Mouse (Mus musculus) intestine, embryonic 14.5 days (tissue): ENCODE results near the gene Dnase1l2. TPM values are rescaled to one million over a fixed set of nuclear protein-coding genes. Genes with fewer than 3 reads are reported as not detected.
A peak's percentile ranks its signal among the peaks of the same experiment; 100 is the strongest.

Source experiments
- ATAC-seq: fragments of 200-750 bp; cut with Nextera tagmentation; replicated peaks from 2 replicates; pipeline ENCODE4 v1.8.0; 2017; ENCODE audit warnings: low read depth, moderate number of reproducible peaks, moderate TSS enrichment, moderate library complexity; ENCODE audit not compliant: low FRiP score, low TSS enrichment
- DNase-seq: peaks from one replicate; pipeline ENCODE4 v3.0.0-alpha.2; 2018; ENCODE audit warnings: low spot score
- H3K27ac ChIP-seq: fragments of 300-500 bp; sonication (generic); 2 replicates; pipeline ENCODE4 v1.5.1; 2014; ENCODE audit warnings: low read depth, mild to moderate bottlenecking, control low read depth
- H3K27me3 ChIP-seq: fragments of 300-500 bp; sonication (generic); replicated peaks from 2 replicates; pipeline ENCODE4 v1.6.1; 2014; ENCODE audit warnings: low read length, control low read depth; ENCODE audit not compliant: control insufficient read depth, insufficient read depth
- H3K36me3 ChIP-seq: fragments of 300-500 bp; sonication (generic); 2 replicates; pipeline ENCODE4 v1.6.1; 2014; ENCODE audit warnings: low read length, control low read depth; ENCODE audit not compliant: control insufficient read depth, insufficient read depth
- H3K4me1 ChIP-seq: fragments of 300-500 bp; sonication (generic); replicated peaks from 2 replicates; pipeline ENCODE4 v1.6.1; 2014; ENCODE audit warnings: low read length, control low read depth, mixed read lengths; ENCODE audit not compliant: control insufficient read depth, insufficient read depth
- H3K4me2 ChIP-seq: fragments of 300-500 bp; sonication (generic); 2 replicates; pipeline ENCODE4 v1.6.1; 2014; ENCODE audit warnings: low read length
- H3K4me3 ChIP-seq: fragments of 300-500 bp; sonication (generic); 2 replicates; pipeline ENCODE4 v1.5.1; 2014; ENCODE audit warnings: low read depth, low read length, control low read depth, mixed read lengths
- H3K9ac ChIP-seq: fragments of 300-500 bp; sonication (generic); 2 replicates; pipeline ENCODE4 v1.6.1; 2014; ENCODE audit warnings: mild to moderate bottlenecking, low read length
- H3K9me3 ChIP-seq: fragments of 300-500 bp; sonication (generic); 2 replicates; pipeline ENCODE4 v1.6.1; 2016; ENCODE audit warnings: low read length, control low read depth; ENCODE audit not compliant: control insufficient read depth
- WGBS: fragments of 180-500 bp; shearing (Covaris S2); extraction: QIAGEN DNeasy Blood & Tissue Kit; methylation state at CpG from one replicate; pipeline ENCODE4 v1.1.7; 2014; 5-methylcytosine and 5-hydroxymethylcytosine counted together
- polyA plus RNA-seq: library from polyadenylated mRNA; unstranded; fragments of >200 nt; fragmentation: Nextera tagmentation; extraction: Ambion mirVana; gene quantifications from 2 replicates; pipeline ENCODE4 v1.2.1, GENCODE M21; 2014

Gene Dnase1l2
- polyA plus RNA-seq, 1 experiment from 2014 or later: 2.4 TPM

- H3K9me3 ChIP-seq: no peaks in the 10 kb centered on the region
- peaks cover 14% of the 10 kb centered on the region; the same call in 1 of the 2 replicates for H3K4me1 ChIP-seq
- no peak overlapping the region for H3K27ac ChIP-seq
- no peak overlapping the region for H3K9ac ChIP-seq
- no peak overlapping the region for H3K4me3 ChIP-seq
- 90% methylated on average over 20 of the region's 20 CpGs for WGBS
- no peak for DNase-seq
- peaks cover 13% of the 10 kb centered on the region for H3K36me3 ChIP-seq
- H3K4me2 ChIP-seq: no peak overlapping the region
- no peaks in the 10 kb centered on the region for H3K27me3 ChIP-seq
- no peak for ATAC-seq
Observed at GRCm38 (mm10) chr17:24481027-24481815, 38.3 kb upstream of the Dnase1l2 start.

GRCm38 (mm10) chr17:24480201-24480826 lies 37.4 kb upstream of the Dnase1l2 start:
- no peak overlapping the region for H3K9ac ChIP-seq
- DNase-seq: no peak
- ATAC-seq: no peak
- H3K27me3 ChIP-seq: no peaks in the 10 kb centered on the region
- 40% methylated on average over 3 of the region's 3 CpGs for WGBS
- peak overlapping the region; percentile 30 for H3K27ac ChIP-seq
- peaks cover 22% of the 10 kb centered on the region for H3K36me3 ChIP-seq
- peaks cover 14% of the 10 kb centered on the region; the same call in 1 of the 2 replicates for H3K4me1 ChIP-seq
- H3K4me3 ChIP-seq: no peak overlapping the region
- no peak overlapping the region for H3K4me2 ChIP-seq
- no peaks in the 10 kb centered on the region for H3K9me3 ChIP-seq

GRCm38 (mm10) chr17:24479431-24479830 lies 36.5 kb upstream of the Dnase1l2 start:
- Histone ChIP-seq H3K4me1 (peaks cover 14% of the 10 kb centered on the region; the same call in 1 of the 2 replicates), H3K36me3 (peaks cover 31% of the 10 kb centered on the region), H3K4me2 (peak overlapping the region; percentile 72), H3K9me3 (no peaks in the 10 kb centered on the region), H3K9ac (no peak overlapping the region; the same call in 1 of the 2 replicates), H3K27ac (no peak overlapping the region; the same call in 1 of the 2 replicates), H3K27me3 (no peaks in the 10 kb centered on the region), H3K4me3 (peak overlapping the region; percentile 93)
- 19% methylated on average over 1 of the region's 1 CpGs for WGBS
- ATAC-seq: no peak
- no peak for DNase-seq

DNA sequence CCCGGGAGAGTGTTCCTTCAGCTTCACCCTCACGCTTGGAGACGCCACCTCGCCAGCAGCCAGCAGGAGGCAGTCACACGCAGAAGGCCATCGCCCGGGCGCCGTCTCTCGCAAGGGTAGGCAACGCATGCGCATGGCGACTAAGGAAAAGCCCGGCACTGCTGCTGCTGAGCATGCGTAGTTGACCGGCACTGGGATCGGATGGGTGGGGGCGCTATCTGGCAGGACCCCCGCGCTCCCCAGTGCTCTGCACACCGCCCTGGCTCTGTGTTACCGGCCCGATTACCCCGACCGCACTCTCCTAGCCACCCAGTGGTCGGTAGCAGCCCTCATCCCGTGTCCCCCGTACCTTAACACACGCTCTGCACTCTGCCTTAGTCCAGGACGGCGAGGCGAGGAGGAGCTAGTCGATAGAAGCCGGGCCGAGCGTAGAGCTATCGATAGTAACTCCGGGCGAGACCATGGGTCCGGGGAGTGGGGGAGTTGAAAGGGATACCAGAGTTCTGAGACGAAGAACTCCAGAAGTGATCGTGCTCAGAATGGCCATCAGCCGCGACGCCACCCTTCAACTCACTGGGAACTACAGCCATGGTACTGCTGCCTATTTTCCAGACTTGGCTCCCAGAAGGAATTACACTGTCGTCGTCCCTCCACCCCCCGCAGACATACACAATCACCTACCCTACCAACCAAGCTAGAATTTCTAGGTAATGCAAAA lies 35.9 kb upstream of the Dnase1l2 start, which contains the start of gene Mlst8:
Gene Mlst8, minus strand, starts transcription at position 416 of the 718 bp plus-strand sequence.
- no peaks in the 10 kb centered on the region for H3K27me3 ChIP-seq
- peak within 1 kb of the TSS; percentile 84 for H3K9ac ChIP-seq
- DNase-seq: peak; percentile 98
- peak within 1 kb of the TSS; percentile 72 for H3K4me2 ChIP-seq
- H3K36me3 ChIP-seq: peaks cover 37% of the 10 kb centered on the region
- peak within 1 kb of the TSS; percentile 93 for H3K4me3 ChIP-seq
- H3K4me1 ChIP-seq: peaks cover 14% of the 10 kb centered on the region; the same call in 1 of the 2 replicates
- WGBS: under 1% methylated on average over 48 of the region's 48 CpGs
- H3K9me3 ChIP-seq: no peaks in the 10 kb centered on the region
- H3K27ac ChIP-seq: peak within 1 kb of the TSS; percentile 93
- ATAC-seq: peak; percentile 94

GRCm38 (mm10) chr17:24477985-24478600 lies 35.2 kb upstream of the Dnase1l2 start:
- ATAC-seq (peak; percentile 36), DNase-seq (no peak)
- Histone ChIP-seq H3K9ac (peak overlapping the region; percentile 84), H3K4me1 (peaks cover 14% of the 10 kb centered on the region; the same call in 1 of the 2 replicates), H3K27ac (0 out of 2 replicates have a peak overlapping the region, but pooled peaks have one; percentile 93), H3K36me3 (peaks cover 39% of the 10 kb centered on the region), H3K4me2 (peak overlapping the region; percentile 72), H3K27me3 (no peaks in the 10 kb centered on the region), H3K9me3 (no peaks in the 10 kb centered on the region), H3K4me3 (peak overlapping the region; percentile 93)
- 42% methylated on average over 11 of the region's 11 CpGs for WGBS

DNA sequence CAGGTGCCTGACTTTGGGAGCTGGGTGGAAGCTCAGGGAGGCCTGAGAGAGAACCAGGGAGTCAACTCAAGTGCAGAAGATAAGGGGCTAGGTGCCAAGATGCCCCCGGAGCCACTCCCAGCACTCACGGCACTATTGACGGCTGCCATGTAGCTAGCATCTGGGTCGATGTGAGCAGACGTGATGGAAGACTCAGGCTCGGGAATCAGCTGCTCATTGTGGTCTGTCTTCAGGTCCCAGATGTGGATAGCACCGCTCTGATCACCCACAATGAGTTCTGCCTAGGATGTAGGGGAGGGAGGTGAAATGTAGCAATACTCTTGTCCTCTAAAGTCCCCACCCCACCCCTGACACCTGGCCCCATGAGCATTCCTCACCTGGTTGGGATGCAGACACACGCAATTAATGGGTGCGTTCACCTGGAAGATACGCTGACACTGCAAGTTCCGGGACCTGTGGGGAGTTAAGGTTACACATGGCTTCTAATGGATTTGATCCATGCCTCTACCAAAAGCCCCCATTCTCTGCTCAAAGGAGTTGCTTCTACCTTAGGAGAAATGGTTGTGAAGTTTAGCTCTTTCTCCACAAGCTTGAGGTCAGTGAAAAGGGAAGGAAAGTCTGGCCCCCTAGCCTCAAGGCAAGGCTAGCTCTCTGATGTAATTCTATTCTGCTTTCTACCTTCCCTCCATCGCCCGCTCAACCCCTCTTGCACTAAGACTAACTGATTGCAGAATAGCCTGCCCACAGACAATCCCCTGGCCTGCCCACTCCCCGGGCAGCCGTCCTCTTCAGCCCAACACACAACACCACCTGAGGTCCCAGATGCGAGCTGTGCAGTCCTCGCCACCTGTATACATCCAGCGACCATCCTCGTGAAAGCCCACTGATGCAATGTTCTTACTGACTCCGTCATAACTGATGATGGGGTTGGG lies 34.4 kb upstream of the Dnase1l2 start:
- H3K9ac ChIP-seq: peak overlapping the region; percentile 84
- DNase-seq: no peak
- ATAC-seq: no peak
- H3K36me3 ChIP-seq: peaks cover 44% of the 10 kb centered on the region
- peak overlapping the region; percentile 72 for H3K4me2 ChIP-seq
- 93% methylated on average over 20 of the region's 20 CpGs for WGBS
- no peak overlapping the region for H3K27ac ChIP-seq
- H3K4me1 ChIP-seq: peaks cover 22% of the 10 kb centered on the region
- H3K9me3 ChIP-seq: no peaks in the 10 kb centered on the region
- peak overlapping the region; percentile 93 for H3K4me3 ChIP-seq
- H3K27me3 ChIP-seq: no peaks in the 10 kb centered on the region

- Histone ChIP-seq H3K9ac (no peak overlapping the region), H3K27ac (no peak overlapping the region), H3K4me3 (no peak overlapping the region), H3K36me3 (peaks cover 44% of the 10 kb centered on the region), H3K4me1 (peaks cover 33% of the 10 kb centered on the region), H3K27me3 (no peaks in the 10 kb centered on the region), H3K9me3 (no peaks in the 10 kb centered on the region), H3K4me2 (no peak overlapping the region)
- DNase-seq (no peak), ATAC-seq (no peak)
- WGBS: 93% methylated on average over 10 of the region's 10 CpGs
Observed at GRCm38 (mm10) chr17:24476022-24476776, 33.3 kb upstream of the Dnase1l2 start.
